Mouse (Mus musculus): ENCODE measurements around the gene Map1b.
A peak's percentile ranks its signal among the peaks of the same experiment; 100 is the strongest.

The Map1b gene

GRCm38 (mm10) chr13:99397228-99397627 lies 119.1 kb downstream of the Map1b start:
- DNase-seq, result no peak

GRCm38 (mm10) chr13:99395531-99395930 lies 120.8 kb downstream of the Map1b start:
- DNase-seq, result no peak

DNA sequence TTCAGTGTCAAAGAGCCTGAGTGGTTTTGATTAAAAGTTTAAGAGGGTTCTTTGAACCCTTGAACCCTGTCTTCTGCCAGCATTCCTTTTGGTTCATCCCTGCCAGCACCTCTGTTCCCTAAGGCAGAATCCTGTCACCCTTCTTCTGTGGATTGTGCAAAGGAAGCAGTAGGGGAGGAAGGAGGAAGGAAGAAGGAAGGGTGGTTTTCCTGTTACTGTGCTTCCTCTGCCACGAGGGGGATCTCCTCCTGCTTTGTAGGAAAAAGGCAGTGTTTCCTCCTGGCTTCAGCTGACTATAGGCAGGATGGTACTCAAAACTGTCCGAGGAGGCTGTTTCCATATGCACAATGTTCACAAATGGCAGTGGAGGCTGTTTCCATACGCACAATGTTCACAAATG lies 121.6 kb downstream of the Map1b start:
- no peak for DNase-seq

GRCm38 (mm10) chr13:99393128-99393527 lies 123.2 kb downstream of the Map1b start:
- no peak for DNase-seq

- peak; percentile 50 to 52 for DNase-seq
These were observed 124.9 kb downstream of the Map1b start for GRCm38 (mm10) chr13:99391417-99391816.

GRCm38 (mm10) chr13:99387901-99388811 lies 128.2 kb downstream of the Map1b start:
- no peak for DNase-seq

DNA sequence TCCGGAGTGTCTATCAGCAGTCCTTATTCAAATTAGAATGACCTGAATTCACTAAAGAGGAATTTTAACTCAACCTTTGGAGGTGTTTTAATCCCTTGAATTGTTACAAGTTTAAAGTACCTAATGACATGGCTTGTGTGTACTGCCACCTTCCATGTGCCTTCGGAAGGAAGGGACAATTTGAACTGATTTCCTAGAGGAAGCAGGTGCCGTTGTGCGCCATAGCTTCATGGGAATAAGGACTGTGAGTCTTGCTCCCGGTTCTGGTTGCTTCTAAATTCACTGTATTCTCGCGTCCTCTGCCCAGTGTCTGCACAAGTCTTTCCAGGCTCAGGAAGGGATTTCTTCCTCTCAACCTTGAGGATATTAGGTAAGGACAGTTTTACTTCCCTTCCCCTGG lies 130.0 kb downstream of the Map1b start:
- no peak for DNase-seq

DNA sequence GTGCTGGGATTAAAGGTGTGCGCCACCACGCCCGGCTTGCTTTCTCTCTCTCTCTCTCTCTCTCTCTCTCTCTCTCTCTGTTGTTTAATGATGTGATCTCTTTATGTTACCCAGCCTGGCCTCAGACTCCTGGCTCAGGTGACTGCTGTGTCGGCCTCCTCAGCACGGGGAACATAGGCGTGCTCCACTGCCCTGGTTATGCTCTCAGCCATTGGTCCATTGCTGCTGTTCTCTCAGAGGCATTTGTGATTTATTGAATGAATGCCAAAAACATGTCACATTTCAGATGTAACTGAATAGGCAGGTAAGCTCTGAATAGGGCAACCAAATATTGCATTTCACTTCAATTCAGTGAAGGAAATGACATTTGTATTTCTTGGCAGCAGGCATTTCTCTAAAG lies 130.4 kb downstream of the Map1b start:
- DNase-seq, result no peak

GRCm38 (mm10) chr13:99384555-99385203 lies 131.7 kb downstream of the Map1b start:
- DNase-seq, result peak in 1 of 2 experiments; percentile 39

- no peak for DNase-seq
These were observed 134.0 kb downstream of the Map1b start for GRCm38 (mm10) chr13:99382373-99382772.

- no peak for DNase-seq
These were observed 138.1 kb downstream of the Map1b start for GRCm38 (mm10) chr13:99378223-99378622.

DNA sequence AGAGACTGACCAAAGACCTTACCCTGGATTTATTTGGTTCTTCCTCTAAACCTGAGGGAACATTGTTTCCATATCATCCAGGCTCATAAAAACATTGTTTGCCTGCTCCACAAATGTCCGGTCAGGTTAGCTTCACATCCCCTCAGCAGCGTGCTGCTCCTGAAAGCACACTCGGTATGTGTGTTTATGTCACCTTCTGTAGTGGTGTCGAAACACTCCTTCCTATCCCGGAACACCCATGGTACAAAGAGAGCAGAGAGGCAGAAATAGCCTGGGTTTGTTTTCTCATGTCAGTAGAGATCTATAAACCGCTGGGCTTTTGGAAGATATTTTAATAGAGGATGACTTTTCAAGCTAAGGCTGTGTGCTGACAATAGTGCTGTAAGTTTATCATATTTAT lies 139.3 kb downstream of the Map1b start:
- no peak for DNase-seq

GRCm38 (mm10) chr13:99375550-99375949 lies 140.8 kb downstream of the Map1b start:
- peak; percentile 60 to 70 for DNase-seq

DNA sequence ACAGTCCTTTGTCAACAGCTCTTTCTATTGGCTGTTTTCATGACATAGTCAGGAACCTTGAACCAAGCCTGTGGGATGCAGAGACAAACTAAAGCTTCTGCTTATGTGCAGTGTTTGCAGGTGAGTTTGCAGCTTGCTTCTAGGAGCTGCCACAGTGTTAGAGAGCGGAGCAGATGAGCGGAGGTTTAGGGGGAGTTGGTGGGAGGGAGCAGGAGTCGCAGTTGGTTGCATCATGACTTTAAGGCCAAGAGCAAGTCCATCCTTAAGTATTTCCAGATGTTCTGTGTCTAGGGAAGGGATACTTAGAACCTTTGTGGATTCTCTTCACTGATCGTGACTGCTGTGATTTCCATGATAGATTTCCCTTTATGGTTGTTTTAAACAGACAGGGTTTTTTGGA lies 142.1 kb downstream of the Map1b start:
- DNase-seq, result no peak

DNA sequence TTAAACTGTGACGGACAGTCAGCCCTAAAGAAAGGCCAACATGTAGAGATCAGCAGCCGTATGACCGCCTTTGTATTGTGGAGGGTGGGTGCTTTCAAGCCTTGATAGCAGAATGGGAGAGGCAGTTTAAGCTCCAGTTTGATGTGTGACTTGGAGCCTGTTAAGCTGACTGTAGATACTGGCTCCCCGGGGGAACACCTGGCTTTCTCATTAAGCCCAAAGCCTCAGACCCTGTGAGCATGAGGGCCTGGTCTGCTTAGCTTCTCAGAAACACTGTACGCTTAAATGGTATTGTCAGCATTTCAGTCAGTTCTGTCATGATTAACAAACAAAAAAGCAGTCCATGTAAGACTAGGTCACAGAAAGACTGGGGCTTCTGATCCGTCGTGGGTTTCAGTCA lies 142.7 kb downstream of the Map1b start:
- DNase-seq, result no peak

Measured in lung, adult 18-20 months (tissue).